Mouse (Mus musculus) C2C12 (cell line): ENCODE data around the gene Kcne2. TPM values are rescaled to one million over a fixed set of nuclear protein-coding genes. Genes with fewer than 3 reads are reported as not detected.

Source experiments
- H3K27me3 ChIP-seq: one replicate; pipeline ENCODE4 v1.6.1; 2011; ENCODE audit not compliant: control insufficient read depth, insufficient read depth, insufficient read length
- H3K36me3 ChIP-seq: one replicate; pipeline ENCODE4 v1.6.1; 2011; ENCODE audit not compliant: control insufficient read depth, insufficient read depth
- H3K4me3 ChIP-seq: one replicate; pipeline ENCODE4 v1.5.1; 2011; ENCODE audit warnings: mild to moderate bottlenecking, control low read depth; ENCODE audit not compliant: poor library complexity, insufficient read depth, severe bottlenecking
- H3K79me2 ChIP-seq: one replicate; pipeline ENCODE4 v1.6.1; 2011; ENCODE audit not compliant: control insufficient read depth, insufficient read depth
- H3K79me3 ChIP-seq: one replicate; pipeline ENCODE4 v1.6.1; 2011; ENCODE audit warnings: low read depth, control low read depth
- H3ac ChIP-seq: one replicate; pipeline ENCODE3; 2011; ENCODE audit warnings: low read depth; ENCODE audit not compliant: control insufficient read depth, insufficient read length
- CEBPB ChIP-seq: IDR thresholded peaks from one replicate; pipeline ENCODE4 v1.6.1; 2011; ENCODE audit warnings: low read depth, mild to moderate bottlenecking, control low read depth, moderate library complexity
- CTCF ChIP-seq: IDR thresholded peaks from one replicate; pipeline ENCODE4 v1.5.1; 2011; ENCODE audit not compliant: control insufficient read depth, insufficient read depth, insufficient read length
- FOSL1 ChIP-seq: IDR thresholded peaks from one replicate; pipeline ENCODE4 v1.8.0; 2011; ENCODE audit warnings: mild to moderate bottlenecking, low read length; ENCODE audit not compliant: poor library complexity, insufficient read depth, severe bottlenecking
- MAX ChIP-seq: IDR thresholded peaks from one replicate; pipeline ENCODE4 v1.6.1; 2011; ENCODE audit warnings: mild to moderate bottlenecking, control low read depth
- MYOD1 ChIP-seq: IDR thresholded peaks from one replicate; pipeline ENCODE4 v1.6.1; 2011; ENCODE audit warnings: low read depth; ENCODE audit not compliant: control insufficient read depth, insufficient read length
- MYOG ChIP-seq: IDR thresholded peaks from one replicate; pipeline ENCODE4 v1.6.1; 2011; ENCODE audit not compliant: control insufficient read depth, insufficient read length; ENCODE audit errors: extremely low read depth
- USF1 ChIP-seq: IDR thresholded peaks from one replicate; pipeline ENCODE4 v1.6.1; 2011; ENCODE audit warnings: low read depth, mild to moderate bottlenecking, control low read depth, moderate library complexity
- polyA plus RNA-seq: library from polyadenylated mRNA; unstranded; fragments of >200 nt; fragmentation: generic; extraction: Trizol; gene quantifications from one replicate; pipeline ENCODE4 v1.2.1, GENCODE M21; 2012; ENCODE audit warnings: missing spikeins

Kcne2 gene
- polyA plus RNA-seq, 1 experiment = not detected

- TF ChIP-seq MYOD1 (no peak), USF1 (no peak), MAX (no peak)
- no peaks in the 10 kb centered on the region for H3K79me2 ChIP-seq
- no peaks in the 10 kb centered on the region for H3K79me3 ChIP-seq
- H3K27me3 ChIP-seq = peaks cover 1% of the 10 kb centered on the region
- no peak overlapping the region for H3K4me3 ChIP-seq
- H3ac ChIP-seq = no peak overlapping the region
- no peaks in the 10 kb centered on the region for H3K36me3 ChIP-seq
Observed at GRCm38 (mm10) chr16:92340612-92341511, 48.7 kb downstream of the Kcne2 start.

DNA sequence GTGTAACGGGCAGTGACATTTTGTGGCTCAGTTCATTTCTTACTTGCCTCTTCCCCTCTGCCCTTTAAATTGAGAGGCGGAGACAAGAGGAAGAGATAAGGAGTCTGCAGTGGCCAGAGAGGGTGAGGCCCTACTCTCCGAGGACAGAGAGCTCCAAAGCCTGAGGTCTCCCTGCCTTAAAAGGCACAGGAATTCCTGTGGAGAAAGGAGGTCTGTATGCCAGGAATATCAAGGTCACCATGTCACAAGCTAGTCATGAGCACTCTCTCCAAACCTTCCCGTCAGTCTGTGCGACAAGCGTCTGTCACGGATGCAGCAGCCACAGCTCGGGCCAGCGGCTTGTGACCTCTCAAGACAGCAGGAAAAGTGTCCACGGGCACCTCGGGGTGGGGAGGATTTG, 53.0 kb downstream of the Kcne2 start:
- Histone ChIP-seq H3K4me3 (no peak overlapping the region), H3ac (no peak overlapping the region), H3K79me3 (no peaks in the 10 kb centered on the region), H3K27me3 (no peaks in the 10 kb centered on the region), H3K36me3 (no peaks in the 10 kb centered on the region), H3K79me2 (no peaks in the 10 kb centered on the region)
- TF ChIP-seq CEBPB (no peak), USF1 (no peak)

DNA sequence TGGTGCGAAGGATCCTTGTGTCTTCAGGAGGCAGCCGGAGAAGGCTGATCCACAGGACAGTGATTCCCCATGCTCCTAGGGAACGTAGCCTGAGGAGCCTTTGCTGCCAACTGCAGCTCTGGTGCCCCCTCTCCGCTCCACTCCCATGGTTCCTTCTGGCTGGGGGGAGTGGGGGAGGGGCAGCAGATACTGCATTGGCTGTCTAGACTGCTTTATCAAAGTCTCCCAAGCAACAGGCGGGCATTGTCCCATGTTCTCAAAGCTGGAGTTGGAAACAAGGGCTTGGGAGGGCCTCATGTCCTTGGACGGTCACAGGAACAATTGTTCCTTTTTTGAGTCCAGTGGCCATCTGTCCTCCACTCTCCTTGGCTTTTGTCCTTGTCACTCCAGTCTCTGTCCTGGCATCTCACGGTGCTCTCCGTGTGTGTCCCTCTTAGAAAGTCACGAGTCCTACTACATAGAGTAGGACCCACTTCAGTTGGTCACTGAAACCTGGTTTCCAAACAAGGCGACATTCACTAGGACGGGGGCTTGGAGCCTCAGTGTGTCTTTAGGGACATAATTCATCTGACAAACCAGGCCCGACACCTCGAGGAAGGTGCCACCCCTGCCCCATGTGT, 54.2 kb downstream of the Kcne2 start:
- Histone ChIP-seq H3K79me3 (no peaks in the 10 kb centered on the region), H3K79me2 (no peaks in the 10 kb centered on the region), H3K4me3 (no peak overlapping the region), H3ac (no peak overlapping the region), H3K27me3 (no peaks in the 10 kb centered on the region), H3K36me3 (no peaks in the 10 kb centered on the region)
- TF ChIP-seq FOSL1 (no peak), MYOG (no peak), CEBPB (no peak), USF1 (no peak), MYOD1 (no peak), CTCF (no peak), MAX (no peak)

Other genes starting within 250 kb of the Kcne2 start
- 323 TPM for gene Mrps6, start 234.1 kb upstream of the Kcne2 start, polyA plus RNA-seq
- gene Gm49711, start 234.1 kb upstream of the Kcne2 start, polyA plus RNA-seq = 0.09 TPM
- gene Slc5a3, start 234.1 kb upstream of the Kcne2 start, polyA plus RNA-seq = 6.3 TPM
- 82.4 TPM for gene Smim11, start 8.9 kb downstream of the Kcne2 start, polyA plus RNA-seq
- not detected for gene Fam243, start 29.1 kb downstream of the Kcne2 start, polyA plus RNA-seq
- 0.04 TPM for gene Kcne1, start 67.1 kb downstream of the Kcne2 start, polyA plus RNA-seq
- 17.4 TPM for gene Rcan1, start 178.5 kb downstream of the Kcne2 start, polyA plus RNA-seq
- 0.01 TPM for gene Clic6, start 193.3 kb downstream of the Kcne2 start, polyA plus RNA-seq